Mouse (Mus musculus) CD4-positive, CD25-positive, alpha-beta regulatory T cell, adult 2 months (primary cell): Measurements from ENCODE around the gene Trim63.

Experiments used
- DNase-seq: peaks from one replicate; pipeline ENCODE4 v3.0.0-alpha.2; 2012; ENCODE audit warnings: low read depth, low spot score

Trim63 gene

GRCm38 (mm10) chr4:134362586-134362985 lies 47.7 kb downstream of the Trim63 start:
- peak; percentile 84 for DNase-seq

DNA sequence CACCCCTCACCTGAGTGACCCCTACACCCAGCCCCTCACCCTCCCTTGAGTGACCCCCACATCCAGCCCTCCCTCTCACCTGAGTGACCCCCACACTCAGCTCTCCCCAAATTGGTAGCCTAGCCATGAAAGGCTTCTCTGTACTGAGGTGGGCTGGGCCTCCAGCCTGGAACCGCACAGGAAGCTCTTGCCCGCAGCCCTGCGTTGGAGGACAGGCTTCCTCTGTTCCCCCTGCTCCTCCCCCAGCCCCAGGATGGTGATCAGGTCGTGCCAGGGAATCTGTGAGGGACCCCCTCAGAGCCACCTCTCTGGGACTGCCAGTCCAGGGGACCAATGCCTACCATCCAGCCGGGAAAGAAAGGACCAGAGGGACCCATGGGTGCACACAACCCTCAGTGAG lies 50.4 kb downstream of the Trim63 start:
- DNase-seq = peak; percentile 54

GRCm38 (mm10) chr4:134370649-134371221 lies 55.8 kb downstream of the Trim63 start:
- DNase-seq = peak; percentile 44

DNA sequence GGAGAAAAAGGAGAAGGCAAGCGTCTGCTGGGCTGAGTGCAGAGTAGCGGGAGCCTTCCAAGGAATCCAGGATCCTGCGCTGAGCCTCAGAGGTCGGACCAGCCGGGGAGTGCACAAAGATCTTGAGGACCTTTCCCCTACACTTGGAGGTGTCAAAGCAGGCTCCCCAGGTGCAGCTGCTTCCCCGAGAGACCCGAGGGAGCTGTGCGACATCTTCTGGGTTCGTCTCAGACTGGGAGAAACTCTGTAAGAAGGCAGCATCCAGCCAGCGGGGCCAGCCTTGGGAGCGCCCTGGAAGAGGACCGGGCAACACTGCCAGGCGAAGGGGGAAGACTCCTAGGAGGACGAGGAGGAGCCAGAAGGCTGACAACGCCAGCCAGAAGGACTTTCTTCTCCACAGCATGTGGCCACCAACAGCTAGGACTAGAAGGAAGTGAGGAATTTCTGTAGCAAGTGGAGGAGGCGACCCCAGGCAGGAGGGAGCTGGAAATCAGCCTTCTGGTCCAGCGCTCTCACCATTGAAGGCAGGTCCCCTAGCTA lies 56.5 kb downstream of the Trim63 start:
- DNase-seq = peak; percentile 20

DNA sequence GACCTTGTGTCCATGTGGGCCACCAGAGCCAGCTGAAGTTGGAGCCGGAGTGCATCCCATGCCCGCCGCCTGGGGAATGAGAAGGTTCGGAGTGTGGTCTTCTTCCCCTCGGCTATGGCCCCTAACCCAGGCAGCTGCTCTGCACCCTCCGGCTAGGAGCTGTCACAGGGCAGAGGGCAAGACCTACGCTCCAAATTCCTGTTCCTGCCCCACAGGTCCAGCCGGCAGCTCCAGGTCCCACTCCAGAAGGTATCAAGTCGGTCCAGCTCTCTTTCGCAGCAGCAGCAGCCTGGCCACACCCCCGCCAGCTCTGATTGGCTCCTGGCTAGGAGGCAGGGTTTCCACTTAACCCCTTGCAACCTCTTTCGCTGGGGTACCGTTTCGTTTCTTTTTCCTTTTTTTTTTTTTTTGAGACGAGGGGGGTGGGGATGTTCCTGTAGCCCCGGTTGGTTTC lies 57.4 kb downstream of the Trim63 start:
- DNase-seq = peak; percentile 81

DNA sequence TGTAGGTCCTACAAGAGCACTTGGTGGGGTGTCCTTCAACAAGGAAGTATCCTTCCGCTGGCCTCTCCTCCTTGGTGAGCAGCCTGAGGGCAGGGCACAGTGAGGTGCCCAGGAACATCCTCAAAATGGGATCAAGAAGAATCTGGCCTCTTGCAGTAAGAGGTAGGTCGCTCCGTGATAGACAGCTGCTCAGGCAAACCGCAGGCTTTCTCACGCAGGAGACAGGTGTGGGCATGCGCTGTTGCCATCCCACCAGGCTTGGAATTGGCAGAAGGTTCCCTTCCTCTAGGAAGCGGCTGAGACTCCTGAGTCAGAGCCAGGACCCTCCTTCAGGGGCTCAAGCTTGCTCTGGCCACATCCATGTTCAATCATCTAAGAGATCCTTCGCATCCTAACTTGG lies 58.4 kb downstream of the Trim63 start:
- no peak for DNase-seq

DNA sequence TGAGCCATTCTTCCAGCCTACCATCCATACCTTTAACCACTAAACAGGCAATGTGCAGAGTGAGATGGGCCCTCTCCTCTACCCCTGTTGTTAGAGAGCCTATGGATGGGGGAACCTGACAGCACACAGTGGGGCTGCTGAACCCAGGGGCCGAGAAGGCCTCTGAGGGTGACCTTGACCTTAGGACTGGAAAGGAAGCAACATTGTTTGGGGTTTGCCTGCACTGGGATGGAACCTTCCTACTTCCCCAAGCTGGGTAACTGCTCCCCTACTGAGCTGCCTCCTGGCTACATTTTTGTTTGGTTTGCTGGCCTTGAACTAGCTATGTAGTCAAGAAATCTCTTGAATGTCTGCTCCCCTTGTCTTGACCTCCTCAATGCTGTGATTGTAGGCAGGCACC lies 59.4 kb downstream of the Trim63 start:
- DNase-seq = no peak

GRCm38 (mm10) chr4:134378089-134378615 lies 63.2 kb downstream of the Trim63 start:
- DNase-seq = no peak
